Mouse (Mus musculus): ENCODE measurements at regions not wholly inside any gene's neighbourhood (a gene's known extent, or its start where the extent isn't known, plus 50 kb on each side); places are given as distances from the start of the nearest gene placed in this dataset.
"Not testable (repeated sequence)": the region's sequence is repeated elsewhere in the genome, so short reads cannot be mapped to it uniquely, and the experiment has no call there.

GRCm38 (mm10) chr15:24429154-24429553 is 984.4 kb downstream of the Basp1 start:
- no peak for DNase-seq
- intact Hi-C loops (cut with DNase I), result no loop called here

- intact Hi-C loops (cut with DNase I), result no loop called here
- DNase-seq, result no peak
Measured at GRCm38 (mm10) chr15:24422333-24422942, 991.1 kb downstream of the Basp1 start.

GRCm38 (mm10) chr15:24419736-24420135 is 993.8 kb downstream of the Basp1 start:
- intact Hi-C loops (cut with DNase I), result no loop called here
- no peak for DNase-seq

- no peak for DNase-seq
- intact Hi-C loops (cut with DNase I), result no loop called here
Measured at GRCm38 (mm10) chr15:24419186-24419585, 994.4 kb downstream of the Basp1 start.

GRCm38 (mm10) chr15:24407691-24408090 is 1005.9 kb downstream of the Basp1 start:
- peak; percentile 10 to 16 for DNase-seq

GRCm38 (mm10) chr15:24405305-24405704 is 1008.3 kb downstream of the Basp1 start:
- intact Hi-C loops (cut with DNase I), result no loop called here
- DNase-seq, result no peak

More at GRCm38 (mm10) chr15:24407691-24408090, 1005.9 kb downstream of the Basp1 start:
- intact Hi-C loops (cut with DNase I), result no loop called here

GRCm38 (mm10) chr15:24400088-24400487 is 1013.5 kb downstream of the Basp1 start:
- no peak for DNase-seq
- intact Hi-C loops (cut with DNase I), result no loop called here

GRCm38 (mm10) chr15:24358398-24358797 is 1055.2 kb downstream of the Basp1 start:
- DNase-seq, result no peak
- intact Hi-C loops (cut with DNase I), result no loop called here

GRCm38 (mm10) chr15:24348975-24349560 is 1064.5 kb downstream of the Basp1 start:
- intact Hi-C loops (cut with DNase I), result no loop called here
- no peak for DNase-seq

GRCm38 (mm10) chr15:24335876-24336275 is 1077.7 kb downstream of the Basp1 start:
- intact Hi-C loops (cut with DNase I); DNase-seq: not testable (repeated sequence)

- intact Hi-C loops (cut with DNase I); DNase-seq: not testable (repeated sequence)
Measured at GRCm38 (mm10) chr15:24303123-24303522, 1110.4 kb downstream of the Basp1 start.

- DNase-seq, result no peak
- intact Hi-C loops (cut with DNase I), result no loop called here
Measured at GRCm38 (mm10) chr15:24297236-24297635, 1116.3 kb downstream of the Basp1 start.

- DNase-seq, result no peak
- intact Hi-C loops (cut with DNase I), result no loop called here
Measured at GRCm38 (mm10) chr15:24296798-24297197, 1116.8 kb downstream of the Basp1 start.

- intact Hi-C loops (cut with DNase I), result no loop called here
- DNase-seq, result no peak
Measured at GRCm38 (mm10) chr15:24275100-24275499, 1138.5 kb downstream of the Basp1 start.

GRCm38 (mm10) chr15:24267360-24267759 is 1146.2 kb downstream of the Basp1 start:
- intact Hi-C loops (cut with DNase I), result no loop called here

More at GRCm38 (mm10) chr15:24267360-24267759, 1146.2 kb downstream of the Basp1 start:
- DNase-seq, result no peak

Data from heart, postnatal 10 days (tissue).